Mouse (Mus musculus) intestine, postnatal 0 days (tissue): ENCODE results near the gene Rrp7a. TPM values are rescaled to one million over a fixed set of nuclear protein-coding genes. Genes with fewer than 3 reads are reported as not detected.

ENCODE experiments used
- ATAC-seq: fragments of 200-750 bp; cut with Nextera tagmentation; 2 replicates; pipeline ENCODE4 v1.8.0; 2017; ENCODE audit warnings: mild to moderate bottlenecking, moderate TSS enrichment, moderate library complexity
- H3K27ac ChIP-seq: fragments of 300-500 bp; sonication (generic); 2 replicates; pipeline ENCODE4 v1.5.1; 2014; ENCODE audit warnings: mild to moderate bottlenecking, low read depth, low read length, moderate library complexity
- H3K27me3 ChIP-seq: fragments of 300-500 bp; sonication (generic); replicated peaks from 2 replicates; pipeline ENCODE4 v1.6.1; 2014; ENCODE audit warnings: low read length, mixed read lengths; ENCODE audit not compliant: control insufficient read depth, insufficient read depth
- H3K36me3 ChIP-seq: fragments of 300-500 bp; sonication (generic); 2 replicates; pipeline ENCODE4 v1.6.1; 2014; ENCODE audit warnings: mild to moderate bottlenecking, moderate library complexity; ENCODE audit not compliant: control insufficient read depth, insufficient read depth
- H3K4me1 ChIP-seq: fragments of 300-500 bp; sonication (generic); replicated peaks from 2 replicates; pipeline ENCODE4 v1.6.1; 2014; ENCODE audit warnings: antibody characterized with exemption, low read length, mixed read lengths; ENCODE audit not compliant: control insufficient read depth, insufficient read depth
- H3K4me2 ChIP-seq: fragments of 300-500 bp; sonication (generic); replicated peaks from 2 replicates; pipeline ENCODE4 v1.6.1; 2014; ENCODE audit warnings: low read depth, mild to moderate bottlenecking, moderate library complexity
- H3K4me3 ChIP-seq: fragments of 300-500 bp; sonication (generic); 2 replicates; pipeline ENCODE4 v1.5.1; 2014; ENCODE audit warnings: low read depth, low read length
- H3K9ac ChIP-seq: fragments of 300-500 bp; sonication (generic); 2 replicates; pipeline ENCODE4 v1.6.1; 2014; ENCODE audit warnings: mild to moderate bottlenecking, low read depth, low read length
- H3K9me3 ChIP-seq: fragments of 300-500 bp; sonication (generic); 2 replicates; pipeline ENCODE4 v1.6.1; 2016; ENCODE audit warnings: mixed run types; ENCODE audit not compliant: control insufficient read depth
- CTCF ChIP-seq: sonication (generic); IDR thresholded peaks from 2 replicates; pipeline ENCODE4 v1.5.1; 2016; ENCODE audit warnings: low read depth, mild to moderate bottlenecking, control low read depth, antibody characterized with exemption, moderate library complexity
- WGBS: fragments of 180-500 bp; shearing (Covaris S2); extraction: QIAGEN DNeasy Blood & Tissue Kit; methylation state at CpG from one replicate; pipeline ENCODE4 v1.1.7; 2014; 5-methylcytosine and 5-hydroxymethylcytosine counted together
- polyA plus RNA-seq: library from polyadenylated mRNA; unstranded; fragments of >200 nt; fragmentation: Nextera tagmentation; extraction: Ambion mirVana; gene quantifications from 2 replicates; pipeline ENCODE4 v1.2.1, GENCODE M21; 2015

The Rrp7a gene
- polyA plus RNA-seq, 1 experiment from 2014 or later: 32.7 TPM

- WGBS: 97% methylated on average over 6 of the region's 6 CpGs
Measured at GRCm38 (mm10) chr15:83157667-83158064, 35.1 kb upstream of the Rrp7a start.

DNA sequence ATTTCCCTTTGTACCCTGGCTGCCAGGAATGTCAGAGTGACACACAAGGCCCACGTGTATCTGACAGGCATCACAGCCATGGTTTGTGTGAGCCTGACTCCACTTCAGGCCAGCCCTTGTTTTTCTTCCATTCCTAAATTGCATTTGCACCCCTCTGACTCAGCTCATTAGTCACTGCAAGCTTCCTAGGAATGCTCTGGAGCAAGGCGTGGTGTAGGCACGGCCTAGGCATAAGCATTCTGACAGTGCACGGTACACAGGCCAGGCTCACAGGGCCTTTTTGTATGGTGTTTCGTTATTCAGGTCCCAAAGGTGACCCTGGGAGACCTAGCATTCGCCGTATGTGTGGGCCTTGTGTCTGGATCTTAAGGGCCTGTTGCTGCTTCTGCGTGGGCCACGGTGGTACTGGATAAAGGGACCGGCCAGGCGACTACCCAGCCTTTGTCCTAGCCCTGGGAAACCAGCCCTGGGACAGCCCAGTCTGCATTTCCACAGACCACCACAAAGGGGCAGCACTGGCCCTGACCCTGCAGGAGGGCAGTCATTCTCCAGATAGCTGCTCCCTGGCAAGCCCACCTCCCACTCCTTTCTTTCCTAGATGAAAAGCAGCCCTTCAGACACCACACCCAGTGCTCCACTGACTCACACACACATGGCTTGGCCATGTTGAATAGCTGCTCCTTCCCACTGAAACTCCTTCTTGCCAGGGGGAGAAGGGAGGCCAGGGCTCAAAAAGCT lies 34.5 kb upstream of the Rrp7a start:
- Histone ChIP-seq H3K27me3 (no peaks in the 10 kb centered on the region), H3K36me3 (peaks cover 70% of the 10 kb centered on the region), H3K27ac (no peak overlapping the region), H3K9me3 (no peaks in the 10 kb centered on the region), H3K4me3 (no peak overlapping the region), H3K4me1 (no peaks in the 10 kb centered on the region), H3K9ac (no peak overlapping the region), H3K4me2 (no peak overlapping the region)
- TF ChIP-seq CTCF: peak; percentile 88
- peak; percentile 14; the same call in 1 of the 2 replicates for ATAC-seq
- 65% methylated on average over 11 of the region's 11 CpGs for WGBS

More at GRCm38 (mm10) chr15:83157667-83158064, 35.1 kb upstream of the Rrp7a start:
- Histone ChIP-seq H3K27me3 (no peaks in the 10 kb centered on the region), H3K9me3 (no peaks in the 10 kb centered on the region), H3K9ac (no peak overlapping the region), H3K4me2 (no peak overlapping the region), H3K27ac (no peak overlapping the region), H3K4me3 (no peak overlapping the region), H3K36me3 (peaks cover 72% of the 10 kb centered on the region), H3K4me1 (no peaks in the 10 kb centered on the region)
- ATAC-seq: no peak
- no peak for TF ChIP-seq CTCF

GRCm38 (mm10) chr15:83155672-83156419 lies 33.2 kb upstream of the Rrp7a start:
- no peak for TF ChIP-seq CTCF
- H3K27ac ChIP-seq: no peak overlapping the region
- H3K4me1 ChIP-seq: no peaks in the 10 kb centered on the region
- peaks cover 58% of the 10 kb centered on the region for H3K36me3 ChIP-seq
- H3K9ac ChIP-seq: no peak overlapping the region
- 65% methylated on average over 6 of the region's 6 CpGs for WGBS
- no peaks in the 10 kb centered on the region for H3K27me3 ChIP-seq
- H3K4me2 ChIP-seq: no peak overlapping the region
- H3K9me3 ChIP-seq: no peaks in the 10 kb centered on the region
- no peak for ATAC-seq
- H3K4me3 ChIP-seq: no peak overlapping the region

GRCm38 (mm10) chr15:83154309-83154708 lies 31.7 kb upstream of the Rrp7a start:
- TF ChIP-seq CTCF: no peak
- Histone ChIP-seq H3K4me2 (no peak overlapping the region), H3K4me3 (no peak overlapping the region), H3K36me3 (peaks cover 47% of the 10 kb centered on the region), H3K27me3 (no peaks in the 10 kb centered on the region), H3K9ac (no peak overlapping the region), H3K9me3 (no peaks in the 10 kb centered on the region), H3K4me1 (no peaks in the 10 kb centered on the region), H3K27ac (no peak overlapping the region)
- whole genome bisulfite sequencing: 95% methylated on average over 7 of the region's 7 CpGs
- ATAC-seq: no peak

- H3K4me1 ChIP-seq: no peaks in the 10 kb centered on the region
- 86% methylated on average over 4 of the region's 4 CpGs for whole genome bisulfite sequencing
- no peaks in the 10 kb centered on the region for H3K9me3 ChIP-seq
- H3K9ac ChIP-seq: no peak overlapping the region
- TF ChIP-seq CTCF: no peak
- no peak overlapping the region for H3K4me2 ChIP-seq
- no peaks in the 10 kb centered on the region for H3K27me3 ChIP-seq
- H3K4me3 ChIP-seq: no peak overlapping the region
- ATAC-seq: no peak
- peaks cover 28% of the 10 kb centered on the region for H3K36me3 ChIP-seq
- no peak overlapping the region for H3K27ac ChIP-seq
Measured at GRCm38 (mm10) chr15:83150694-83151093, 28.1 kb upstream of the Rrp7a start.

GRCm38 (mm10) chr15:83150073-83150442 lies 27.5 kb upstream of the Rrp7a start:
- H3K4me2 ChIP-seq: peak overlapping the region; percentile 77
- no peak for TF ChIP-seq CTCF
- peak overlapping the region; percentile 99 for H3K27ac ChIP-seq
- H3K27me3 ChIP-seq: no peaks in the 10 kb centered on the region
- no peaks in the 10 kb centered on the region for H3K4me1 ChIP-seq
- WGBS: 12% methylated on average over 3 of the region's 3 CpGs
- no peak for ATAC-seq
- 0 out of 2 replicates have a peak overlapping the region, but pooled peaks have one; percentile 1 for H3K4me3 ChIP-seq
- H3K36me3 ChIP-seq: peaks cover 28% of the 10 kb centered on the region
- no peaks in the 10 kb centered on the region for H3K9me3 ChIP-seq
- 0 out of 2 replicates have a peak overlapping the region, but pooled peaks have one; percentile 96 for H3K9ac ChIP-seq
